ENCODE assay signal across 8 mouse cellular contexts in the genomic region with DNA sequence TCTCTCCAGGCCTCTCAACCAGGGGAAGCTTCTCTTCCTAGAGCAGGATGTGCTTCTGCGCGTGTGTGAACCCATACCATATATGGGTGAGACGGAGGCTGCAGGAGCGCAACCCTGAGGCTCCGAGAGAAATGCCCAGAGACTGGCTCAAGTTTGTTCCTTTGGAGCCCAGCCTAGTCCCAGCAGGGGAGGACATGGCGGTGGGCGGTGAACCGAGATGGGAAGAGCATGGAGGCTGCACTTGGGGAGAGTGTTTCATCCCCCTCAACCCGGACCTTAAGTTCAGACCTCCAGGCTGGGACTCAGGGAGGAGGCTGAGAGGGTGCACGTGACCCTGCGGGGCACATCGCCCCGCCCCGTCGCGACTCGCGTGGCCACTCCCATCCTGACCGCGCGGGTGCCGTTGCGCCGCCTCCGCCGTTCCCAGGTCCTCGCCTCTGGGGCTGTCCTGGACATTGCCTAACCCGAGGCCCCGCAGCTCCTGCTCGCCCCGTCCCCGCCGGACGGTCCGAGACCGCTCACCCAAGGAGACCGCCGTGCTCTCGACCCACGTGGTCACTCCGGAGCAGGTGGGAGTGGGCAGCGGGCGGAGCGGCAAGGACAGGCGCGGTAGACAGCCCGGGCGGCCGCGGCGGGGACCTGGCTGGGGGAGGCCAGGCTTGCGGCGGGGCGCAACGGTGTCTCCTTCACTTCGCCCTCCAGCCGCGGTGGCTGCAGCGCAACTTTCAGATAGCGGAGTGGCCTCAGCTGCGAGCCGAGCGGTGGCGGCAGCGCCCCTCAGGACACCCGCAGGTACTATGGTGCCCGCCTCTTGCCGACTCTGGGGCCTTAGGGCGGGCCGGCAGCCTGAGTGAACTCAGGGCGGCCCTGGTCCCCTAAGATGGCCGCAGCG. TPM values are rescaled to one million over a fixed set of nuclear protein-coding genes. Genes with fewer than 3 reads are reported as not detected.
A peak's percentile ranks its signal among the peaks of the same experiment; 100 is the strongest.
DNase-seq lines count a peak whose midpoint lies in the region; ATAC-seq lines count a peak whose summit lies in the region.

No protein-coding gene starts in this region.

- peak; percentile 95 for ATAC-seq in intestine, embryonic 16.5 days

- H3K27me3 ChIP-seq in intestine, embryonic 16.5 days (replicated peaks; ENCODE audit: control insufficient read depth, insufficient read depth, low read length) = no peaks in the 10 kb centered on the region
- no peaks in the 10 kb centered on the region for H3K27me3 ChIP-seq in midbrain, embryonic 10.5 days (ENCODE audit: low read depth, poor library complexity, severe bottlenecking)

- DNase-seq in adrenal gland, postnatal 10 days = peak; percentile 98
- peak; percentile 97 for DNase-seq in embryo, embryonic 9.5 days (ENCODE audit: extremely low spot score)
- peak; percentile 92 to 97 for DNase-seq in gastrocnemius, postnatal 4 days (ENCODE audit: low spot score in 2 of 2)
- DNase-seq in left cerebral cortex, postnatal 36 days (ENCODE audit: low spot score in 2 of 2) = peak; percentile 97 to 99
- DNase-seq in midbrain, embryonic 10.5 days (ENCODE audit: low spot score) = peak; percentile 97
- DNase-seq in right cerebral cortex, postnatal 36 days (ENCODE audit: low spot score in 2 of 2) = peak; percentile 93 to 95
- DNase-seq in urinary bladder, postnatal 4 days (ENCODE audit: low spot score in 2 of 2) = peak; percentile 96

- peak overlapping the region; percentile 71 for H3K4me2 ChIP-seq in intestine, embryonic 16.5 days (ENCODE audit: low read depth, low read length)

- intact Hi-C loops in left cerebral cortex, postnatal 36 days (cut with DNase I) = loop anchor here (5.0 kb wide), 1 partner anchor 79 kb away; a partner anchor contains a TSS

- no peaks in the 10 kb centered on the region for H3K9me3 ChIP-seq in intestine, embryonic 16.5 days (ENCODE audit: control insufficient read depth, low read length)
- no peaks in the 10 kb centered on the region for H3K9me3 ChIP-seq in midbrain, embryonic 10.5 days (replicated peaks)

- peak overlapping the region; percentile 99 for H3K4me3 ChIP-seq in intestine, embryonic 16.5 days (ENCODE audit: low read length)
- H3K4me3 ChIP-seq in midbrain, embryonic 10.5 days = peak overlapping the region; percentile 96

- peaks cover 9% of the 10 kb centered on the region; the same call in 1 of the 2 replicates for H3K36me3 ChIP-seq in intestine, embryonic 16.5 days (ENCODE audit: control insufficient read depth, insufficient read depth, low read length)
- peaks cover 31% of the 10 kb centered on the region for H3K36me3 ChIP-seq in midbrain, embryonic 10.5 days

- H3K4me1 ChIP-seq in intestine, embryonic 16.5 days (ENCODE audit: control insufficient read depth, insufficient read depth, low read length) = peaks cover 37% of the 10 kb centered on the region
- peaks cover 28% of the 10 kb centered on the region for H3K4me1 ChIP-seq in midbrain, embryonic 10.5 days

- peak overlapping the region; percentile 98 for H3K9ac ChIP-seq in intestine, embryonic 16.5 days (ENCODE audit: low read depth, low read length)

- WGBS in intestine, embryonic 16.5 days = under 1% methylated on average over 73 of the region's 73 CpGs
- under 1% methylated on average over 73 of the region's 73 CpGs for WGBS in midbrain, embryonic 10.5 days

- H3K27ac ChIP-seq in intestine, embryonic 16.5 days (ENCODE audit: low read length) = peak overlapping the region; percentile 99
- H3K27ac ChIP-seq in midbrain, embryonic 10.5 days (replicated peaks) = peak overlapping the region; percentile 100

RNA-seq across cellular contexts. Expression of a gene that starts 6.1 kb away (rescaled TPM):
- 100 to 1,000 TPM; 276 to 322 TPM for total RNA-seq in adrenal gland, postnatal 10 days (2021)
- 100 to 1,000 TPM; 266 to 297 TPM for total RNA-seq in gastrocnemius, postnatal 4 days (2021)
- polyA plus RNA-seq in intestine, embryonic 16.5 days (2015; fragmentation: Nextera tagmentation; extraction: Ambion mirVana) = 410 and 422 TPM in 2 replicates
- 100 to 1,000 TPM; 209 to 217 TPM for total RNA-seq in left cerebral cortex, postnatal 36 days (2021)
- polyA plus RNA-seq in midbrain, embryonic 10.5 days (2016; fragmentation: Nextera tagmentation; extraction: Ambion mirVana) = 287 and 301 TPM in 2 replicates

RNA-seq across cellular contexts. Expression of a gene that starts 17.7 kb away (rescaled TPM):
- 10 to 100 TPM; 39.1 to 45.7 TPM for total RNA-seq in adrenal gland, postnatal 10 days (2021)
- total RNA-seq in gastrocnemius, postnatal 4 days (2021) = 10 to 100 TPM; 10.3 to 13.9 TPM
- polyA plus RNA-seq in intestine, embryonic 16.5 days (2015; fragmentation: Nextera tagmentation; extraction: Ambion mirVana) = 88.2 and 89.1 TPM in 2 replicates
- 10 to 100 TPM; 25.5 to 31.1 TPM for total RNA-seq in left cerebral cortex, postnatal 36 days (2021)
- 13.9 and 16.4 TPM in 2 replicates for polyA plus RNA-seq in midbrain, embryonic 10.5 days (2016; fragmentation: Nextera tagmentation; extraction: Ambion mirVana)

Comparison
In these comparisons a context has a peak if more than half of its experiments do, and no peak if none do; other contexts are left out.
1. Peak in every context shown above with its lines: DNase-seq, ATAC-seq, H3K4me3 ChIP-seq and H3K27ac ChIP-seq.